Mouse (Mus musculus): Measurements from ENCODE around the gene Gpr4. TPM values are rescaled to one million over a fixed set of nuclear protein-coding genes. Genes with fewer than 3 reads are reported as not detected.
A peak's percentile ranks its signal among the peaks of the same experiment; 100 is the strongest.

The Gpr4 gene
- polyA plus RNA-seq, 1 experiment from 2014 or later = 0.19 TPM

- TF ChIP-seq CTCF (IDR thresholded peaks at IDR 0.05) = no peak
- DNase-seq (ENCODE audit: low read depth, low spot score) (peak; percentile 95), ATAC-seq (peak; percentile 94)
- H3K27me3 ChIP-seq = no peaks in the 10 kb centered on the region
- in situ Hi-C loops (cut with MboI; ENCODE audit: low pct_unique_long_range_greater_than_20kb) = no loop called here
- POLR2A ChIA-PET = interaction anchor here (0.8 kb wide), 1 partner anchor 114 kb away, joined by 3 read pairs; no protein-coding TSS in a partner anchor
- CTCF ChIA-PET = interaction anchor here (1.3 to 2.4 kb wide), 4 partner anchors 11 to 53 kb away, joined by 3 to 11 read pairs (median 6); no protein-coding TSS in a partner anchor
These were observed 15.8 kb downstream of the Gpr4 start, which contains the start of gene Opa3 for GRCm38 (mm10) chr7:19227883-19228792. Opa3 (plus strand) TSS chr7:19228334.

GRCm38 (mm10) chr7:19228793-19229148 lies 16.4 kb downstream of the Gpr4 start:
- no peak for TF ChIP-seq CTCF (IDR thresholded peaks at IDR 0.05)
- POLR2A ChIA-PET = interaction anchor here (0.8 kb wide), 1 partner anchor 114 kb away, joined by 3 read pairs; no protein-coding TSS in a partner anchor
- DNase-seq (ENCODE audit: low read depth, low spot score) = no peak
- CTCF ChIA-PET = interaction anchor here (1.0 to 2.4 kb wide), 6 partner anchors 11 to 52 kb away, joined by 3 to 11 read pairs (median 4); no protein-coding TSS in a partner anchor
- H3K27me3 ChIP-seq = no peaks in the 10 kb centered on the region
- in situ Hi-C loops (cut with MboI; ENCODE audit: low pct_unique_long_range_greater_than_20kb) = no loop called here
- ATAC-seq = no peak

GRCm38 (mm10) chr7:19229404-19229803 lies 17.1 kb downstream of the Gpr4 start:
- no peak for ATAC-seq
- H3K27me3 ChIP-seq = no peaks in the 10 kb centered on the region
- CTCF ChIA-PET = interaction anchor here (1.0 to 2.4 kb wide), 6 partner anchors 10 to 52 kb away, joined by 3 to 11 read pairs (median 4); no protein-coding TSS in a partner anchor
- in situ Hi-C loops (cut with MboI; ENCODE audit: low pct_unique_long_range_greater_than_20kb) = no loop called here
- no peak for DNase-seq (ENCODE audit: low read depth, low spot score)
- POLR2A ChIA-PET = interaction anchor here (0.6 kb wide), 1 partner anchor 79 kb away, joined by 5 read pairs; no protein-coding TSS in a partner anchor
- no peak for TF ChIP-seq CTCF (IDR thresholded peaks at IDR 0.05)

- ATAC-seq = no peak
- in situ Hi-C loops (cut with MboI; ENCODE audit: low pct_unique_long_range_greater_than_20kb) = loop anchor here (5.0 kb wide), 1 partner anchor 52 kb away; the partner anchor contains the start of genes Ppm1n and Rtn2
- no peak for TF ChIP-seq CTCF (IDR thresholded peaks at IDR 0.05)
- no peak for DNase-seq (ENCODE audit: low read depth, low spot score)
- ChIA-PET CTCF (interaction anchor here (2.4 kb wide), 1 partner anchor 9 kb away, joined by 11 read pairs; no protein-coding TSS in a partner anchor), POLR2A (no interaction called here)
- H3K27me3 ChIP-seq = no peaks in the 10 kb centered on the region
These were observed 17.8 kb downstream of the Gpr4 start for GRCm38 (mm10) chr7:19230041-19230580.

- ATAC-seq (no peak), DNase-seq (ENCODE audit: low read depth, low spot score) (no peak)
- in situ Hi-C loops (cut with MboI; ENCODE audit: low pct_unique_long_range_greater_than_20kb) = loop anchor here (5.0 kb wide), 1 partner anchor 51 kb away; the partner anchor contains the start of genes Ppm1n and Rtn2
- TF ChIP-seq CTCF (IDR thresholded peaks at IDR 0.05) = no peak
- CTCF ChIA-PET = interaction anchor here (1.6 kb wide), 1 partner anchor 9 kb away, joined by 5 read pairs; no protein-coding TSS in a partner anchor
- no peaks in the 10 kb centered on the region for H3K27me3 ChIP-seq
- POLR2A ChIA-PET = no interaction called here
These were observed 18.6 kb downstream of the Gpr4 start for GRCm38 (mm10) chr7:19230899-19231298.

GRCm38 (mm10) chr7:19231849-19232248 lies 19.5 kb downstream of the Gpr4 start:
- ChIA-PET POLR2A (interaction anchor here (0.7 kb wide), 1 partner anchor 40 kb away, joined by 3 read pairs; no protein-coding TSS in a partner anchor), CTCF (interaction anchor here (1.5 to 1.9 kb wide), 3 partner anchors 8 to 111 kb away, joined by 3 to 5 read pairs (median 5); no protein-coding TSS in a partner anchor)
- TF ChIP-seq CTCF (IDR thresholded peaks at IDR 0.05) = no peak
- DNase-seq (ENCODE audit: low read depth, low spot score) = no peak
- ATAC-seq = no peak
- in situ Hi-C loops (cut with MboI; ENCODE audit: low pct_unique_long_range_greater_than_20kb) = loop anchor here (5.0 kb wide), 1 partner anchor 50 kb away; the partner anchor contains the start of genes Ppm1n and Rtn2
- H3K27me3 ChIP-seq = no peaks in the 10 kb centered on the region

GRCm38 (mm10) chr7:19234652-19235051 lies 22.3 kb downstream of the Gpr4 start:
- in situ Hi-C loops (cut with MboI; ENCODE audit: low pct_unique_long_range_greater_than_20kb) = loop anchor here (5.0 kb wide), 1 partner anchor 48 kb away; the partner anchor contains the start of genes Ppm1n and Rtn2
- POLR2A ChIA-PET = no interaction called here
- DNase-seq (ENCODE audit: low read depth, low spot score) (no peak), ATAC-seq (no peak)
- CTCF ChIA-PET = no interaction called here
- H3K27me3 ChIP-seq = no peaks in the 10 kb centered on the region
- TF ChIP-seq CTCF (IDR thresholded peaks at IDR 0.05) = no peak

GRCm38 (mm10) chr7:19235092-19235671 lies 22.8 kb downstream of the Gpr4 start:
- ChIA-PET POLR2A (no interaction called here), CTCF (no interaction called here)
- in situ Hi-C loops (cut with MboI; ENCODE audit: low pct_unique_long_range_greater_than_20kb) = no loop called here
- TF ChIP-seq CTCF (IDR thresholded peaks at IDR 0.05) = no peak
- ATAC-seq = no peak
- no peak for DNase-seq (ENCODE audit: low read depth, low spot score)
- no peaks in the 10 kb centered on the region for H3K27me3 ChIP-seq

- ChIA-PET POLR2A (no interaction called here), CTCF (interaction anchor here (5.0 kb wide), 1 partner anchor 44 kb away, joined by 37 read pairs; the partner anchor contains the start of gene Ppm1n)
- TF ChIP-seq CTCF (IDR thresholded peaks at IDR 0.05) = no peak
- ATAC-seq (no peak), DNase-seq (ENCODE audit: low read depth, low spot score) (no peak)
- no peaks in the 10 kb centered on the region for H3K27me3 ChIP-seq
- in situ Hi-C loops (cut with MboI; ENCODE audit: low pct_unique_long_range_greater_than_20kb) = no loop called here
These were observed 24.1 kb downstream of the Gpr4 start for GRCm38 (mm10) chr7:19236411-19236810.

GRCm38 (mm10) chr7:19238344-19238743 lies 26.0 kb downstream of the Gpr4 start:
- H3K27me3 ChIP-seq = no peaks in the 10 kb centered on the region
- ATAC-seq (no peak), DNase-seq (ENCODE audit: low read depth, low spot score) (no peak)
- ChIA-PET CTCF (interaction anchor here (1.0 to 5.0 kb wide), 4 partner anchors 12 to 63 kb away, joined by 3 to 37 read pairs (median 8); partner anchors contain the start of gene Ppm1n), POLR2A (no interaction called here)
- no peak for TF ChIP-seq CTCF (IDR thresholded peaks at IDR 0.05)
- in situ Hi-C loops (cut with MboI; ENCODE audit: low pct_unique_long_range_greater_than_20kb) = no loop called here
